Mouse (Mus musculus) urinary bladder, postnatal 36 days (tissue): Measurements from ENCODE around the gene Gm379.

ENCODE experiments used
- DNase-seq, 2 experiments: peaks; one replicate each; pipeline ENCODE4 v3.0.0; 2022; ENCODE audit warnings: low spot score in 2 of 2, mixed read lengths in 1 of 2

Gene Gm379

GRCm38 (mm10) chrX:108664885-108665284, at the start of gene Gm379:
Gene Gm379, minus strand, starts transcription at chrX:108664891.
- no peak for DNase-seq

- DNase-seq = no peak
Measured at GRCm38 (mm10) chrX:108704312-108704711, 39.6 kb upstream of the Gm379 start.

GRCm38 (mm10) chrX:108668868-108669267, 4.2 kb upstream of the Gm379 start:
- no peak for DNase-seq

- DNase-seq = no peak
Measured at GRCm38 (mm10) chrX:108621991-108622390, 42.7 kb downstream of the Gm379 start.

GRCm38 (mm10) chrX:108620886-108621285, 43.8 kb downstream of the Gm379 start:
- DNase-seq = no peak
